Mouse (Mus musculus): ENCODE measurements around the gene Clcnka.

Clcnka gene

DNA sequence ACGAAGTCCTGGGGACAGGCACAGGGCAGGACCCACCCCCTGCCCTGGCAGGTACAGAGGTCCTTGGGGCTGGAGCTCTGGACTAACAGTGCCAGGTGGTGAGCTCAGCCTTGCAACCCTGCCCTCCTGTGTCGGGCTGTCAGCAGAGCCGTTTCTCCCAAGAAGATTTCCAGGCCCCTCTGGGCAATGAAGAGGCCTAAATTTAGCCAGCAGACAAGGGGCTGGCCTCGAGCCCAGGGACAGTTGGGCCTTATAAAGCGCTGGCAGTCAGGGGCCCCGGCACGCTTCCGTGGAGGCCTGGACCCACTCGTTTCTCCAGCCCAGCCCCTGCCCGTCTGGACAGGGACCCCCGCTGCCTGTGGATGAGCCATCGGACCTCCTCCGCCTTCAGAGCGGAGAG lies 22.9 kb upstream of the Clcnka start:
- no peak for DNase-seq (ENCODE audit: low read depth, low spot score)

DNA sequence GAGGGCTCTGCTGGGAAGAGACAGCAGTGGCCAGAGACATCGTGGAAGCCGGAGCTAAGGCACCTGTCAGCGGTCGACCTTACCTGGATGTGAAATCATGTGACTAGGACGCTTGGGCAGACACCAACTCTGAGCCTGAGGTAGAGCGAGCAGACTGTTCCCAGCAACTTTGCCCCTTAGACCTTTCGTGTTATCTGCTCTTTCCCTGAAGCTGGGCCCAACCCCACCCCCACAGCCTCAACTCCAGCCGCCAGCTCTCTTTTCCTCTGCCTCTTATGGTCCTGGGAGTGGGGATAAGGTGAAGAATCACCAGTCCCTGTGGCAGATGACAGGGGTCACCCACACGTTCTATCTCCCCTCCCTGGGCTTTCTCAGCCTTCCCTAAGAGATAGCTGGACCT lies 22.4 kb upstream of the Clcnka start:
- DNase-seq (ENCODE audit: low read depth, low spot score): no peak

DNA sequence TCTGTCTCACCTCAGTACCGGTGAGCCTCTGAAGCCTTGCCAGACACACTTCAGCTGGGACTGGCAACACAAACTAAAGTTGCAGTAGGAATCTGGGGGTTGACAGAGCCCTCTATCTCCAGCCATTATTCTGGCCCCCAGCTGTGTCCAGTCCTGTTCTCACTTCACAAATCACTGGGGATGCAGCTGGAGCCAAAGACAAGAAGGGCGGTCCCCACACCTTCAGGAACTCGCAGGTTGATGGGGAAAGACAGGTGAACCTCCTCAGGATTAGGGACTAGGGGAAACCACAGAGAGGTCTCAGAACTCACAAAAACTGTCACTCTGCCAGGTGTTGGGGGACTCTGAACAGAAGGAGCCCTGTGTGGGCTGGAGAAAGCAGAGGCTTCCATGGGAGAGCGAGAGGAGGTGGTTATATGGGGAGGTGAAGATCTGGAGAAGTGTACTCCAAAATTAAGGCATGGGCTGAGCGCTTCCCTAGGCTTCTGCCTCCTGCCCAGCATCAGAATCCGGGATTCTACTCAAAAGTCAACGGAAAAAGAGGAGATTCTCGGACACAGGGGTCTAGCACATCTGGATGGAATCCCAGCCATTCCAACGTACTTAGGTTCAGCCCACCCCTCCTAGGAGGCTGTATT lies 21.8 kb upstream of the Clcnka start, which contains the start of gene Hspb7:
Hspb7 (plus strand) TSS at position 588 of the 638 bp plus-strand sequence.
- DNase-seq (ENCODE audit: low read depth, low spot score): no peak

DNA sequence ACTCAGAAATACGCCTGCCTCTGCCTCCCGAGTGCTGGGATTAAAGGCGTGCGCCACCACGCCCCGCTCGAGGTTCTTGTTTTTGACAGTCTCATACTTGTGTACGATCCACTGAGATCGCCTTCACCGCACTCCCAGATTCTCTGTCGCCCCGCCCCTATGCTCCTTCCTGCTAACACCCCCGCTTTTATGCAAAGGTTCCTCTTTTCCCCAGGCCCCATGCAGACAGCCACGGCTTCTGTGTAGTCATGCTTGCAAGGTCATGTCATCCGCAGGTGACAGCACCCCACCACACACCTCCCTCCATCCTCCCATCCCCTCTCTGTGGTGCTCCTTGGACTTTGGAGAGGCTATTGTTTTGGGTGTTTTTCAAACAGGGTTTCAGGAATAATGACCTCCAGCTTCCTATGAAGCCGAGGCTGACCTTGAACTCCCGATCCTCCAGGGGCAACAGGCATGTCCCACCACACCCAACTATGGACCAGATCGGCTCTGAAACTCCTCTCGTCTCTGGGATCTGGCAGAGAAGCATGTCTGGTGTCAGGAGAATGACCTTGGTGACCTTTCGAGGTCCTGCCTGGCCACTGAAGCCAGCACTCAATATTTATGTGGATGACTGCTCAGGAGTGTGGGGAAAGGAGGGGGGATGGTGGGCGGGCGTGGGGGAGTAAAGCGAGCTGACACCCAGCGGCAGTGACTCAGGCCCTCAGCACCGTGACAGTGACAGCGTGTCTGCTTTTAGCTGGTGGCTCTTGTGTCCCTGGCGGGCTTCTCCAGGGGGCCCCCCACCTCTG lies 21.1 kb upstream of the Clcnka start:
- DNase-seq (ENCODE audit: low read depth, low spot score): no peak

DNA sequence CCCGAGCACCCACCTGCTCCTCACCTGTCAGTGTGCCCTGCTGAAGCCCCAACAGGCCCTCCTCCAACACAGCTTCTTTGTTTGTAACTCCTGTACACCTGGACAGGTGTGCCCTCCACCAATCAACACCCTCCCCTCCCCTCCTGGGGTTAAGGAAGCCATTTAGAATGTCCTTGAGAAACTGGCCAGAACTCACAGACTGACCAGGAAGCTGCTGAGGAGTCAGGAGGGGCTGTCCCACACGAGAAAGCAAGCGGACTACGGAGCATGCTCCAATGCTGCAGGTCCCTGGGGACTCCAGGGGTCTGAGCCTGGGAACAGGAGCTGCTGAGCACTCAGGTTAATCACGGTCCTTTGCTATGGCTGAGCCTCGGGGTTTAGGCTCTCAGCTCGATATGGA lies 17.4 kb upstream of the Clcnka start, which contains the start of gene Clcnkb:
Clcnkb (minus strand) TSS at position 91 of the 400 bp plus-strand sequence.
- DNase-seq (ENCODE audit: low read depth, low spot score): no peak

DNA sequence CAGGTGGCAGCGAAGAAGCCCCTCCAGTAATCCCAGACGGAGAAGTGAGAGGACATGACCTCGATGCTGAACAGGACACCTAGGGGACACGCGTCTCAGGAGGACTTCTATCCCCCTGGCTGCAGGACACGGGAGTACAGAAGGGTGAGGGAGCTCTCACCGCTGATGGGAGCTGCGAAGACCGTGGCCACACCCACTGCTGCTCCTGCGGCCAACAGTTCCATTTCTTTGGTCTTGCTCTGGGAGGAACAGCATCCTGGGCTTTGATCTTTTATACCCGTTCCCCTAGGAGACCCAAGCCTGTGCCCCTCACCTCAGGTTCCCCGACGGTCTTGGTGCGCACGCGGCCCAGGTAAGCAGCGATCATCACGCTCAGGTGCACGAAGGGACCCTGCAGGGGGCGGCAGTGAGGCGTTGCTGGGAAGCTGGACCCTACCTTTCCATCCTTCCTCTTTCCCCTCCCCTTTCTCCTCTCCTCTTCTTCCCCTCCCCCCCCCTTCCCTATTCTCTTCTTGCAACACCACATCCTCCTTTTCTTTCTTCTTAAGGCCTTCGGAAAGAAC lies 13.0 kb upstream of the Clcnka start:
- DNase-seq (ENCODE audit: low read depth, low spot score): no peak

DNA sequence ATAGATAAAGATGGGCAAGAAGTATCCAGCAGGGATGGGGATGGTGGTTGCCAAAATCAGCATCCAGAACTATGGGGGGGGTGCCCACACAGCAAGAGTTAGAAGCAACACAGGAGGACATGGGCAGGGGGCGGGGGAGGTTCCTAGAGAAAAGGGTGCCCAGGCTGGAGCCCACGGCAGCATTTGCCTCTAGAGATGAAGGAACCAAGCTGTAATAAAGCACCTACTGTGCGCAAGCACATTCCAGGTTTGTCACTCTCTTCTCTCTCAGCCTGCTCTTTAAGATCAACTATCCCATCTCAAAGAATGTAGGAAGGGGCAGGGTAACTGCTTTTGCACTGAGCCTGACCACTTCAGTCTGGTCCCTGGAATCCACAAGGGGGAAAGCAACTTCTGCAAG lies 10.1 kb upstream of the Clcnka start:
- no peak for DNase-seq (ENCODE audit: low read depth, low spot score)

DNA sequence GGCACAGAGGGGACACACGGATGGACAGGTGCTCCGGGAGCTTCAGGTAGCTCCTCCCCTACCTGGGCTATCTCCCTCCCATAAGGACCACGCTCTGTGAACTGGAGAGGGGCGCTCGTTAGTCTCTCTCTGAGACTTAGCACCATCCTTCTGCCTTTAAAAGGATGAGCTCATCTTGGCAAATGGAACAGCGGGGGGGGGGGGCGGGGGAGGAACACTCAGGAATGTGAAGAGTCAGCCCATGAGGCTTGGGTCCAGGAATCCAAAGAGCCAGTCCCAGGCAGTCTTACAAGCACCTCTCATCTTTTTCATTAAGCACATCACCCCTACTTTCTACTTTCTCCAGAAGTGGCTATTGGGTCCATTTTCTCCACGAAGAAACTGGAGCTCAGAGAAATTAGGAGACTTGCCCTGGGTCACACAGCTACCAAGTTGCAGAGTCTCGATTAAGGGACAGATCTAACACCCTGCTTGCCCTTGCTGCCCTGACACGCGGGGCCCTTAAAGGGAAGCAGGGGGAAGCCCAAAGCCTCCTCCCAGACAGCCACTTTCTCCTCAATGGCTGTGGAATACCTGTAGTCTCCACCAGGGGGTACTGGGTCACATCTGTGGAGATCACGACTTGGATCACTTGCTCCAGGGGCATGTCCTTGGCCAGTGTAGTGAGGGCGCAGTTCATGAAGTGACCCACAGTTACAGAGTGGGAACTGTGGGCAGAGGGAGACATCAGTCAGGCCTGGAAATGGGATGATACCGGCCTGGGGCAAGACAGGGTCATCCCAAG lies 8.2 kb upstream of the Clcnka start:
- no peak for DNase-seq (ENCODE audit: low read depth, low spot score)

DNA sequence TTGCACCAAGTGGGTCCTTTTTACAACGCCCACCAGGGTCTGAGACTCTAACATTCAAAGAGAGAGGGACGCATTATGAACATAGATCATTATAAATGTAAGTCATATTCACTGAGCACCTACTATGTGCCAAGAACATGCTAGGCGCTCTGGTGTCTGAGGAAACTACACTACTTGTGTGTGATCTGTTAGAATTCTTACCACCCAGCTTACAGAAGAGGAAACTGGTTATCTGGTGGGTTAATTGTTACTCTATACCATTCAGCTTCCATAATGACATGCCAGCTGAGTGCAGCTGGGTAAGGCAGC lies 6.7 kb upstream of the Clcnka start:
- DNase-seq (ENCODE audit: low read depth, low spot score): no peak

DNA sequence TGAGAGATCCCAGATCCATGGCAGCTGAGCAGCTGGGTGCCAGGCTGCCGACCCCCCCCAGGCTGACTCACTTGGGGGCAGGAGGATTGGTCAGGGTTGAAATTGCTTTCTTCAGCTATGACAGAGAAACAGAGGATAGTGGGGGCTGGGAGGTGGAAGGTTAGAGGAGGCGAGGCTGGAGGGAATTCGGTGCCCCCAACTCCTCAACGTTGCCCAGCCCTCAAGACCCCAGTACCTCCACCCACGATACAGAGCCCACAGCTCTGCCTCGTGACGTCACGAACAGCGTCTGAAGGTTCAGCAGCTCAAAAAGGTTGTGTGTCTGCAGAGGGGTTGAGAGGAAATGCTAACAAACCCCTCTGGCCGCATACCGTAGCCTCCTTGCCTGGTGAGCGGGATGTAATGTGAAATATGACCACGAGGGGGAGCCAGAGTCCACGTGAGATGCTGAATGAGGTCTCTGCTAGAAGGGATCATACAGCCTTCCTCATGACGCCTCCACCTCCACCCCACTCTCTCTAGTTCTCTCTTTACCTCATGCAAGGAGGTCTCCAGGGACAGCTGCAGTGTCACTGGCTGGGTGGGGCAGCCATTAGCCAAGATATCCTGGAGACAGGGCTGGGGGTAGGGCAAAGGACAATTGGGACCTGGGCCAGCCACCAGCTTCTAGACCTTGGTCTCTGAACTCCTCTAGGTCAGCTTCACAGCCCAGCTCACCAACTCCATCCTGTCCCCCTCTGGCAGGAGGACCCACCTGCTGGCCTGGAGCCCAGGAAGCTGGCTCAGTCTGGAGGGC lies 6.2 kb upstream of the Clcnka start:
- peak; percentile 60 for DNase-seq (ENCODE audit: low read depth, low spot score)

DNA sequence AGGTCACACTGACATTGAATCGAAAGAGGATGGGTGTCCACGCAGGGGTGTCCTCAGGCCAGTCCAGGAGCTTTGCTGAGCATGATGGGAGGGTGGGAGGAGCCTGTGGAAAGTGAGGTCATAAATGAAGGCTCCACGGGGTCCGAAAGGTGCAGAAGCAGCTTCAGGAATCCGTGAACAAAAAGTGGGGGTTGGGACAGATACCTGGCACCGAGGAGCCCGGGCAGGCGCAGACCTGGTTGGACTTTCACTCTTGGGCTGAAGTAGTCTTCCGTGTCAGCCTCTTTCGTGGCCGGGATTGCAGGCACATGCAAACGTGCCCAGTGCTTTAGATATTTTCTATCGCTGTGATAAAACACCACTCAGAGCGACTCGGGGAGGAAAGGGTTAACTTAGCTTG lies 1.6 kb upstream of the Clcnka start:
- DNase-seq (ENCODE audit: low read depth, low spot score): no peak

DNA sequence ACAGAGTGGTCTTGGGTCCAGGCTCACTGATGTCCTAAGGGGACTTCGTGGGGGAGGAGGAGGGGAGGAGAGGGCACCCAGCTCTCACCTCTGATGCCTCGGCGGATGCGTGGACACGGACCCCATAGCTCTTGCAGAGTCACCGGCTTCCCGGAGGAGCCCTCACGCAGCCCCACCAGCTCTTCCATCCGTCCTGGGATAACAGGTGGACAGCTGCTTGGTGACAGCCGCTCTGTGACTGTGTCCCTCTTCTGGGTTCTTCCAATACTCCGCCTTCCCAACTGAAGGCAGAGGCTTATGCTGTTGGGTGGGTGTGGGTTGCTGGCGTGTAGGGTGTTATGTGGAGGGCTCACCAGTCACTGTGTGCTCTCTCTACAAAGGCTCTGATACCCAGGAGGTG lies 663 bp downstream of the Clcnka start:
- DNase-seq (ENCODE audit: low read depth, low spot score): no peak

DNA sequence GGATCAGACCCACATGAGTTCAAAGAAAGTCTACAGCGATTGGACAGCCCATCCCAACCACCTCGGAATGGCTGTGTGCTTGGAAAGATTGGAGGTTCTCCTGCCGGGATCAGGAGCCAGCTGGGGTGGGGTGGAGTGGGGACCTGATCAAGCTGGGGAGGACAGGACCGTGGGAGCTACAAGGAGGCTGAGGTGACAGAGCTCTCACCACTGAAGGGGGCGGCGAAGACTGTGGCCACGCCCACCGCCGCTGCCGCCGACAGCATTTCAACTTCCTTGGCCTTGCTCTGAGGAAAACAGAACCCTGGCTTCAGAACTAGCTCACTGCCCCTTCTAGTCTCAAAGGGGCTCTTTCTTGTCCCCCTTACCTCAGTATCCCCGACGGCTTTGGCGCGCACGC lies 3.8 kb downstream of the Clcnka start:
- DNase-seq (ENCODE audit: low read depth, low spot score): no peak

DNA sequence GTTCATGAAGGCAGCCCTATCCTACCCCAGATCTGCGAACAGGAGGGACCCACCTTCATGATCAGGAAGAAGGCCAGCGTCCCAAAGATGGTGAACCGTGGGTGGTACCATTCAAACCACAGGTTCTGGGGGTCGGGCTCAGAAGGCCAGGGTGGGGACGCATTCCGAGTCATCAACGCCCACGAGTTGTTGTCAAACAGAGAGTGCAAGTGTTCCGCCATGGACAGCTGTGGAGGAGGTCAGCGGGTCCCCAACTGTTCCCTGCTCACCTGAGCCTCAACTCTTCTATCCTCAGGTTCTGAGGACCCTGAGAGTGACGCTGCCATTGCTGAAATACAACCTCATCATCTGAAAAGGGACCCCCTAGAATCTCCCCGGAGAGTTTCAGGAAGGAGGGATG lies 7.2 kb downstream of the Clcnka start:
- no peak for DNase-seq (ENCODE audit: low read depth, low spot score)

DNA sequence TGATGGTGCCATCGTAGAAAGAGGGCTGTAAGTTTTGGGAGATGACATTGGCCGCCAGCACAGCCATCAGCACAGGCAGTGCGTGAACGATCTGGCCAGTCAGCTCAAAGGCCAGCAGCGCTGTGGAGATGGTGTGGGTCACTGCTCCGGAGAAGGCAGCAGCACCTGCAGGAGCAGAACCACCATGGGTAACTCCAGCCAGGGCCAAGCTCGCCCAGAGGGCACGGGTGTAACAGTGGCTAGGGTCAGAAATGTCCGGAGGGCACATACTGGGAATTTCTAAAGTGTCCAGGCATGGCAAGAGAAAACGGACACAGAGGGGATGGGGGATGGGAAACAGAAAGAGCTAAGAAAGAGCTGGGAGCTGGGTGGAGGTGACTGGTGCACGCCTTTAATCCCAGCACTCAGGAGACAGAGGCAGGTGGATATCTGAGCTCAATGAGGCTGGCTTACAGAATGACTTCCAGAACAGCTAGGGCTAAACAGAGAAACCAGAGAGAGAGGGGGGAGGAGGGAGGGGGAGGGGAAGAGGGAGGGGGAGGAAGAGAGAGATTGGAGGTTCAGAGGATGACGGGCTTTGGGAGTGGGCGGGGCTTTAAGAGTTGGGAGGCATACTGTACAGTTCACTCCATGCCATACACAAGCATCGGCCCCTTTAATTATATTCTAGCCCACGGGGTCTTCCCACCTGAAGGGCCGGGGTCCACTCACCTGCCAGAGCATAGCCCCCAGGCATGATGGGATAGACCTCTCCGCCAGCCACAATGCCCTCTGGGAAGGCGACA lies 9.0 kb downstream of the Clcnka start:
- no peak for DNase-seq (ENCODE audit: low read depth, low spot score)

DNA sequence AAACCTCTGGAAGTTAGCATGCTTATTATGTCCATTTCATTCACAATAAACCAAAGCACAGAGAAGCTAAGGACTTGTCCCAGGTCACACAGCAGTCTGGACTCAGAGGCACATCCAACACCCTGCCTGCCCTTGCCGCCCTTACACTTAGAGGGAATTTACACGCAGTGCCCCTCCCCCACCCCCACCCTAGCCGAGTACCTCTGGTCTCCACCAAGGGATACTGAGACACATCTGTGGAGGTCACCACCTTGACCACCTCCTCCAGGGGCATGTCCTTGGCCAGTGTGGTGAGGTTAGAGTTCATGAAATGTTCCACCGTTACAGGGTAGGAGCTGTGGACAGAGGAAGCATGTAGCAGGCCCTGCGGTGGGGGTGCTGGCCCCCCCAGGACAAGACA lies 10.6 kb downstream of the Clcnka start:
- DNase-seq (ENCODE audit: low read depth, low spot score): no peak

DNA sequence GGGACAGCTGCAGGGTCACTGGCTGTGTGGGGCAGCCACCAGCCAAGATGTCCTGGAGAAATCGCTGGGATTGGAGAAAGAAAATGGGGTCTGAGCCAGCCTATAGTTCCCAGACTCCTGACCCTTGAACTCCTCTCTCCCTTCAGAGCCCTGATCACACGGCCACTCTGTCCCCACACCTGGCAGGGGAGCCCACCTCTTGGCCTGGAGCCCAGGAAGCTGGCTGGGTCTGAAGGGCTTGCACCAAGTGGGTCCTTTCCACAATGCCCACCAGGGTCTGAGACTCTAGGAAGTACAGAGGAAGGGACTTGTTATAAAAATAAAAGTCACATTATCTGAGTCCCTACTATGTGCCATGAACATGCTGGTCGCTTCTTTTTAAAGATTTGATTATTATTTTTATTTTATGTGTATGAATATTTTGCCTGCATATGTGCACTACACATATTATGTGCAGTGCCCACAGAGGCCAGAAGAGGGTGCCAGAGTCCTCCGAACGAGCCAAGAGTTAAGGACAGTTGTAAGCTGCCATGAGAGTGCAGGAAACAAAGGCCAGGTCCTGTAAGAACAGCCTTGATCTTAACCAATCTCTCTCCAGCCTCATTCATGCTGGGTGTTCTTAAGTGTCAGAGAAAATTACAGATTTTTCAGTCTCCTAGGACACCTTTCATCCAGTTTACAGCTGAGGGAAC lies 11.3 kb downstream of the Clcnka start:
- peak; percentile 29 for DNase-seq (ENCODE audit: low read depth, low spot score)

DNA sequence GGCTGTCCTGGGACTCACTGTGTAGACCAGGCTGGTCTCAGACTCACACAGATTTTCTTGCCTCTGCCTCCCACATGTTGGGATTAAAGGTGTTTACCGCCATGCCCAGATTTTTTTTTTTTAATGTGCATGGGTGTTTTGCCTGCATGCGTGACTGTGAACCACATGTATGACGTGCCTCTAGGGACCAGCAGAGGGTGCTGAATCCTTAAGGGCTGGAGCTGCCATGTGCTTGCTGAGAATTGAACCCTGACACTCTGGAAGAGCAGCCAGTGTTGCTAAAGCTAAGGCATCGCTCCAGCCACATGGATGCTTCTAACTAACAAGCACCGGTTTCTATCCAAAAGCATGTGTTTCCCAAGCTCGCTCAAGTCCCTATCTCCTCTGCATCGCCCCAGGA lies 12.4 kb downstream of the Clcnka start:
- DNase-seq (ENCODE audit: low read depth, low spot score): no peak

DNA sequence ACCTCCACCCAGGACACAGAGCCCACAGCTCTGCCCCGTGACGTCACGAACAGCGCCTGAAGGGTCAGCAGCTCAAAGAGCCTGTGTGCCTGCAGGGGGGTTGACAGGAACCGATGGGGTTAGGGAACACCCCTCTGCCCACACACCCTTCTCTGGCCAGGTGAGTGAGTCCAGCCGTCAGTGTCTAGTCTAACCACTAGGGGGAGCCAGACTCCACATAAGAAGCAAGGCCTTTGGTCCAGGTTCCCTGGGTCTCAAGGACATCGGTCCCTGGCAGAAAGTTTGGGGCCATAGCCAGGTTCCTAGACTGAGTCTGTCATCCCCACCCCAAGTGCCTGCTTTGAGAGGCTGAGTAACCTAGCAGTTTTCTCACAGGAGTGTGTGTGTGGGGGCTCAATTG lies 13.2 kb downstream of the Clcnka start:
- peak; percentile 52 for DNase-seq (ENCODE audit: low read depth, low spot score)

DNA sequence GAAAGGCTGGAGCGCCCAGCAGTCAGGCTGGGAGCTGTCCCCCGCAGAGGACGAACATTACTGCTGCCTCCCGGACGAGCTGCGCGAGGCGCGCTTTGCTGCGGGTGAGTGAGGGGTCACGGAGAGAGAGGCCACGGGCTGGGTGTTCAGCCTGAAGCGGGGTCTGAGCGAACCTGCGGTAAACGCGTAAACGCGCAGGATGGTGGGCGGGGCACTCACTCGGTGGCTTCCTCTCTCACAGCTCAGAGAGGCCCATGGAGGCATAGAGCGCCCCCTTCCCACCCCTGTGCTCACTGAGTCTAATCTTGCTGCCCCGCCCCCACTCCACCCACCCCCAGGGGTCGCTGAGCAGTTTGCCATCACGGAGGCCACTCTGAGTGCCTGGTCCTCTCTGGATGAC lies 16.1 kb downstream of the Clcnka start:
- DNase-seq (ENCODE audit: low read depth, low spot score): no peak
